Mouse (Mus musculus): Measurements from ENCODE around the gene Glt28d2.

DNA sequence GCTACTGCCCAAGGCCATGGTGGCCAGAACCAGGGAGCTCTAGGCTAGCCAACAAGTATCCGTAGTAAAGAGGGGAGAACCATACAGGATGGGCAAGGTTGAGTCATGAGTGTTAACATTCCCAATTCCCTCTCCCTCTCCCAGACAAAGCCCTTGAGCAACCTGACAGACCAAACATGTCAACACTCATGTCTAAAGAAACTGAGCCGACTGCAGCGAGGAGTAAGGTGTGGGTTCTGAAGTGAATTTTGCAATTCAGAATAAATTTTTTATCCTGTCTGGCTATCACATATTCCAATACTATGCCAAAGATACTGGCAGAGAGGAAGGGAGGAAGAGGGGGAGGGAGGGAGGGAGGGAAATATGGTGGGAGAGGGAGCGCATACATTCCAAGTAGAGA is 33.6 kb downstream of the Glt28d2 start:
- no peak for TF ChIP-seq POLR2A (IDR thresholded peaks at IDR 0.05; ENCODE audit: borderline replicate concordance, insufficient read depth, low read length)
- no peak for TF ChIP-seq CTCF (IDR thresholded peaks at IDR 0.05; ENCODE audit: borderline replicate concordance, insufficient read depth, low read depth, low read length)
